Mouse (Mus musculus) hindbrain, embryonic 13.5 days (tissue): ENCODE measurements at regions not wholly inside any gene's neighbourhood (a gene's known extent, or its start where the extent isn't known, plus 50 kb on each side); places are given as distances from the start of the nearest gene placed in this dataset.

Experiments used
- ATAC-seq: fragments of 200-750 bp; cut with Nextera tagmentation; 2 replicates; pipeline ENCODE4 v1.8.0; 2017; ENCODE audit warnings: moderate TSS enrichment; ENCODE audit not compliant: low FRiP score
- H3K27ac ChIP-seq: fragments of 300-500 bp; sonication (generic); 2 replicates; pipeline ENCODE4 v1.5.1; 2015; ENCODE audit warnings: inconsistent platforms, mild to moderate bottlenecking, moderate library complexity
- H3K27me3 ChIP-seq: fragments of 300-500 bp; sonication (generic); 2 replicates; pipeline ENCODE4 v1.6.1; 2015; ENCODE audit warnings: mild to moderate bottlenecking, inconsistent platforms
- H3K36me3 ChIP-seq: fragments of 300-500 bp; sonication (generic); 2 replicates; pipeline ENCODE4 v1.6.1; 2015; ENCODE audit warnings: mild to moderate bottlenecking, inconsistent platforms
- H3K4me1 ChIP-seq: fragments of 300-500 bp; sonication (generic); replicated peaks from 2 replicates; pipeline ENCODE4 v1.6.1; 2015; ENCODE audit warnings: inconsistent platforms
- H3K4me2 ChIP-seq: fragments of 300-500 bp; sonication (generic); 2 replicates; pipeline ENCODE4 v1.6.1; 2015; ENCODE audit warnings: inconsistent platforms, mild to moderate bottlenecking, moderate library complexity
- H3K4me3 ChIP-seq: fragments of 300-500 bp; sonication (generic); 2 replicates; pipeline ENCODE4 v1.5.1; 2015; ENCODE audit warnings: mild to moderate bottlenecking, inconsistent platforms
- H3K9ac ChIP-seq: fragments of 300-500 bp; sonication (generic); 2 replicates; pipeline ENCODE4 v1.6.1; 2015; ENCODE audit warnings: mild to moderate bottlenecking, inconsistent platforms
- H3K9me3 ChIP-seq: fragments of 300-500 bp; sonication (generic); 2 replicates; pipeline ENCODE4 v1.6.1; 2016; ENCODE audit warnings: inconsistent platforms
- WGBS: fragments of 180-500 bp; shearing (Covaris S2); methylation state at CpG from one replicate; pipeline ENCODE4 v1.1.7; 2015; 5-methylcytosine and 5-hydroxymethylcytosine counted together

GRCm38 (mm10) chr12:52390242-52390641, 113.5 kb upstream of the Arhgap5 start:
- no peak for ATAC-seq
- H3K27ac ChIP-seq = no peak overlapping the region
- no peak overlapping the region for H3K4me3 ChIP-seq
- no peaks in the 10 kb centered on the region for H3K36me3 ChIP-seq
- no peak overlapping the region for H3K4me2 ChIP-seq
- no peaks in the 10 kb centered on the region for H3K27me3 ChIP-seq
- H3K9me3 ChIP-seq = no peaks in the 10 kb centered on the region
- peaks cover 25% of the 10 kb centered on the region for H3K4me1 ChIP-seq
- 44% methylated on average over 4 of the region's 4 CpGs for WGBS
- no peak overlapping the region for H3K9ac ChIP-seq

DNA sequence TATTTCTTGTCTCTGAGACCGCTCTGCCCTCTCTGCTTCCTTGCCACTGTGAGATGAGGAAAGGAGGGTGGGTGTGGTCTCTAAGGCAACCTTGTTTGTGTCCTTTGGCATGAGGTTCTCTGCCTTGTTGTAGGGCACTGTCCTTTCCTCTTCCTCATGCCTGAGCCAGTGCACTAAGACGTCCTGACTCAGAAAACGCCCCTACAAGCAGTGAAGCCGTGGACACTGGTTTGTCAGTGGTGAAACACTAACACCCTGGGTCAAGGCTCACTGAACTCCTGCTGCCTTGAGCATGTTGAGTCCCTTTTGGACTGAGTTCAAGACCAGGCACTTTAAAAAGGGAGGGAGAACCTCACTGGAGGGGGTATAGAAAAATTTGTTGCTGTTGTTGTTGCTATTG, 111.1 kb upstream of the Arhgap5 start:
- Histone ChIP-seq H3K4me1 (peaks cover 43% of the 10 kb centered on the region), H3K27me3 (no peaks in the 10 kb centered on the region), H3K4me2 (no peak overlapping the region), H3K9me3 (no peaks in the 10 kb centered on the region), H3K4me3 (no peak overlapping the region), H3K9ac (no peak overlapping the region), H3K36me3 (no peaks in the 10 kb centered on the region), H3K27ac (no peak overlapping the region)
- 74% methylated on average over 4 of the region's 4 CpGs for WGBS
- ATAC-seq = no peak

- Histone ChIP-seq H3K9ac (no peak overlapping the region), H3K4me3 (no peak overlapping the region), H3K36me3 (no peaks in the 10 kb centered on the region), H3K27ac (no peak overlapping the region; the same call in 1 of the 2 replicates), H3K4me2 (no peak overlapping the region), H3K27me3 (no peaks in the 10 kb centered on the region), H3K4me1 (peaks cover 45% of the 10 kb centered on the region), H3K9me3 (no peaks in the 10 kb centered on the region)
- 68% methylated on average over 15 of the region's 15 CpGs for WGBS
- ATAC-seq = peak; percentile 33; the same call in 1 of the 2 replicates
These were observed 109.6 kb upstream of the Arhgap5 start for GRCm38 (mm10) chr12:52393981-52394718.

DNA sequence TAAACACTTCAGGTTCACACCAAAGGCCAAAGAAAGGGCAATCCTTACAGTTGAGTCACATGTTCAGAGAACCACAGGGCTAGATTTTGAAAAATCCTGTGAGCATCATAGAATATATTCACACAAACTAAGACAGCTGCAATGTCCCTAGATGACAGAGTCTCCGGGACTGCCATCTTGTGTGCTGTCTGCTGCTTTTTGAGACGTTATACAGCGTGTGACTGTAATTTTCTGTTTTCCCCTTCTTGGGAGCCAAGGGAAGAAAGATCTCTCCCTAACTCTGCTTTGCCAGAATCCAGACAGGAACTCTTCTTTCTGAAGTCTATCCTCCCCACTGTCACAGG, 109.1 kb upstream of the Arhgap5 start:
- WGBS = 87% methylated on average over 3 of the region's 3 CpGs
- no peak overlapping the region; the same call in 1 of the 2 replicates for H3K27ac ChIP-seq
- no peak overlapping the region for H3K4me2 ChIP-seq

GRCm38 (mm10) chr12:52395111-52395510, 108.7 kb upstream of the Arhgap5 start:
- 48% methylated on average over 4 of the region's 4 CpGs for WGBS
- no peak overlapping the region; the same call in 1 of the 2 replicates for H3K27ac ChIP-seq

More for the DNA sequence above, 109.1 kb upstream of the Arhgap5 start:
- Histone ChIP-seq H3K4me3 (no peak overlapping the region), H3K9ac (no peak overlapping the region), H3K36me3 (no peaks in the 10 kb centered on the region), H3K27me3 (no peaks in the 10 kb centered on the region), H3K4me1 (peaks cover 40% of the 10 kb centered on the region), H3K9me3 (no peaks in the 10 kb centered on the region)
- ATAC-seq = no peak

GRCm38 (mm10) chr12:52396178-52396841, 107.5 kb upstream of the Arhgap5 start:
- ATAC-seq = peak; percentile 44; the same call in 1 of the 2 replicates
- H3K9me3 ChIP-seq = no peaks in the 10 kb centered on the region
- H3K4me2 ChIP-seq = no peak overlapping the region
- H3K9ac ChIP-seq = no peak overlapping the region
- 56% methylated on average over 14 of the region's 14 CpGs for WGBS
- H3K36me3 ChIP-seq = no peaks in the 10 kb centered on the region
- peaks cover 35% of the 10 kb centered on the region for H3K4me1 ChIP-seq
- no peak overlapping the region for H3K4me3 ChIP-seq
- no peaks in the 10 kb centered on the region for H3K27me3 ChIP-seq
- H3K27ac ChIP-seq = 0 out of 2 replicates have a peak overlapping the region, but pooled peaks have one; percentile 12

More at GRCm38 (mm10) chr12:52395111-52395510, 108.7 kb upstream of the Arhgap5 start:
- H3K27me3 ChIP-seq = no peaks in the 10 kb centered on the region
- no peak overlapping the region for H3K4me3 ChIP-seq
- H3K4me1 ChIP-seq = peaks cover 38% of the 10 kb centered on the region
- H3K36me3 ChIP-seq = no peaks in the 10 kb centered on the region
- no peak overlapping the region for H3K9ac ChIP-seq
- no peak for ATAC-seq
- H3K9me3 ChIP-seq = no peaks in the 10 kb centered on the region
- no peak overlapping the region for H3K4me2 ChIP-seq

DNA sequence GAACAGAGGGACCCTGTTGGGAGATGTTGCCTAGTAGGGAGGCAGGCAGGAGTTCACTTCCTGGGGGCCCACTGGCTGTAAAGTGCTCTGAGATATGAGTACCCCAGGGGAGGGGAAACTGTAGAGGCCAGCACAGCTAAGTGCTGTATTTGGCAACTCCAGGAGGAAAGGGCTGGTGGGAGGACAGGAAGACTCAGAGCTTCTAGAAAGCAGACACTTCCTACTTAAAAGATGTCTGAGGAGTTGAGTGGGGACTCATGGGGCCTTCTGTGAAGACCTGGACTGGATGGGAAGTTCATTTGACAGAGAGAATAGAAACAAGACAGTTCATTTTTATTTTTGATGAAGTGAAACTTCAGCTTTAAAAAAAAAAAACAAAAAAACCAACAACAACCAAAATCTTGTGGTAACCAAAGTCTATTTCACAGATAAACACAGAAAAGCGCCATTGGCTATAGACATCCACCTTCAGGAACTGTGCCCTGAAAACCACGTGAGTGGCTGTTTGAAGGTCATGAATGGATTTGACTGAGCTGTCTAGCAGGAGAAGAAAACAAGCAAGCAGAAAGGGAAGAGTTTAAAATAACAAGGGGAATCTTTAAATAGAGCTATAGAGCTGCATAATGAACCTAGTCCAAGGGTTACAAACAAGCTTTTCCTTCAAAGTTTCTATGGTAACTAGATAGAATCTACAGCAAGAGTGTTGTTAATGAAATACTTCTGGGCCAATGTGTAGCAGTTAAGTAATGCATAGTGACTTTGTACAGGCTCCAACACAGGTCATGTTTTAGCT, 105.9 kb upstream of the Arhgap5 start:
- Histone ChIP-seq H3K27ac (no peak overlapping the region), H3K4me2 (no peak overlapping the region), H3K4me1 (peaks cover 35% of the 10 kb centered on the region), H3K4me3 (no peak overlapping the region), H3K9ac (no peak overlapping the region), H3K9me3 (no peaks in the 10 kb centered on the region), H3K27me3 (no peaks in the 10 kb centered on the region), H3K36me3 (no peaks in the 10 kb centered on the region)
- WGBS = 45% methylated on average over 2 of the region's 2 CpGs
- ATAC-seq = no peak

DNA sequence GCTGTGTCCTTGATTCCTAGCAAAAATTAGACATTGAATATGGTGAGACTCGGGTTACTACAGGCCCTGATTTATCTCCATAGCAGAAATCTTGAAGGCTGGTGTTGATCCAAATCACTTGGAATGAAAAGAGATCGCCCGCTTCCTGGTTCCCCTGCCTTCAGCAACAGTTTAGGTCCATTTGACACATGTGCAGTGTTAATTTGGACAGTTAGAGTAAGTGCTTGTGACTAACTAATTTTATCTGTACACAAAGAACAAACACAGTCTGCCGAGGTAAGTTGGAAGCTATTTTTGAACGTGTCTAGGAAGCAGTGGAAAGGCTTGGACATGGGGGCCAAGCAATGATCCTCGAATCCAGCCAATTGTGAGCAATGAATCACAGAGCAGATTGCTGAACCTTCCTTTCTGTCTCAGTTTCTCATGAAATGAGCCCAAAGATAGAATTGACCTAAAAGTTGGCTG, 105.2 kb upstream of the Arhgap5 start:
- Histone ChIP-seq H3K27me3 (no peaks in the 10 kb centered on the region), H3K27ac (no peak overlapping the region), H3K9ac (no peak overlapping the region), H3K4me3 (no peak overlapping the region), H3K36me3 (no peaks in the 10 kb centered on the region), H3K9me3 (no peaks in the 10 kb centered on the region), H3K4me1 (peaks cover 35% of the 10 kb centered on the region), H3K4me2 (no peak overlapping the region)
- 81% methylated on average over 6 of the region's 6 CpGs for WGBS
- no peak for ATAC-seq

GRCm38 (mm10) chr12:52400099-52400498, 103.7 kb upstream of the Arhgap5 start:
- H3K27ac ChIP-seq = no peak overlapping the region
- no peak overlapping the region for H3K4me2 ChIP-seq
- H3K27me3 ChIP-seq = no peaks in the 10 kb centered on the region
- H3K4me1 ChIP-seq = peaks cover 21% of the 10 kb centered on the region
- H3K9me3 ChIP-seq = no peaks in the 10 kb centered on the region
- no peak overlapping the region for H3K9ac ChIP-seq
- no peak overlapping the region for H3K4me3 ChIP-seq
- no peak for ATAC-seq
- H3K36me3 ChIP-seq = no peaks in the 10 kb centered on the region
- WGBS = 77% methylated on average over 3 of the region's 3 CpGs

DNA sequence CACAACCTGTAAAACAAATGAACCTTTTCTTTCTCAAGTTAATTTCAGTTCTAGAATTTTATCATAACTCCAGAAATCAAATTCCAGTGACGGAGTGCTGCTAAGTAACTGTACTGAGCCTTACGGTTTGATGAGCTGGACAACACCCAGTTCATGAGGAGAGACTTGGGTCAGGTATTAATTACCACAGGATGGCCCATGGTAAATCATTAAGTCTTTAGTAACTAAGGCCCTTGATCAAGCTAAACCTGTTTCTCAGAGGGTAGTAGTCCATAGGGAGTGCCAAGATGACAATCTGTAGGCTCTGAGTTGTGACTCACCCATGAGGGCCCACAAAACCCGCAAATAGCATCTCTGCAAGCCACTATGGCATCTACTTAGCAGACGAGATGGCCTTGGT, 101.1 kb upstream of the Arhgap5 start:
- Histone ChIP-seq H3K27me3 (no peaks in the 10 kb centered on the region), H3K9me3 (no peaks in the 10 kb centered on the region), H3K36me3 (no peaks in the 10 kb centered on the region), H3K4me2 (no peak overlapping the region), H3K9ac (no peak overlapping the region), H3K27ac (no peak overlapping the region), H3K4me3 (no peak overlapping the region), H3K4me1 (0 out of 2 replicates have a peak, but pooled peaks cover under 1% of the 10 kb centered on the region)
- WGBS = 95% methylated on average over 4 of the region's 4 CpGs
- ATAC-seq = no peak

DNA sequence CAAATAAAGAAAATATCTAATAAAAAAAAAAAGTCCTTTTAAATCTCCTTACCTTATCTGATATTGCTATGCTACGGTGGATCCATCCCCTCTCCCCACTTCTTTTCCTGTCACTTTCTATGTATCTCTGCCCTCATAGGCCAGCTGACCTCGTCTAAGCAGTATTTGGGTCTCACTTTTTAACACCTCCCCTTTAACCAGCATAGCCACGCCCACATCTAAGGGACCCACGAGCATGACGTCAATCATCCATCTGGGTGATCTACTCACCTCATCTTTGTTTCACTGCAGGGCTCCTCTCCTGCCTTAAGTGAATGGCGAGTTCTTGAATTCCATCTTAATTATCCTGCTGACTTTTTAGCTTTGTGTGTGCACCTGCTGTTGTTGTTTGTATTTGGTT, 97.4 kb upstream of the Arhgap5 start:
- Histone ChIP-seq H3K4me1 (no peaks in the 10 kb centered on the region), H3K9ac (no peak overlapping the region), H3K9me3 (no peaks in the 10 kb centered on the region), H3K27me3 (no peaks in the 10 kb centered on the region), H3K4me3 (no peak overlapping the region), H3K27ac (no peak overlapping the region), H3K36me3 (no peaks in the 10 kb centered on the region), H3K4me2 (no peak overlapping the region)
- 79% methylated on average over 6 of the region's 6 CpGs for WGBS
- no peak for ATAC-seq

DNA sequence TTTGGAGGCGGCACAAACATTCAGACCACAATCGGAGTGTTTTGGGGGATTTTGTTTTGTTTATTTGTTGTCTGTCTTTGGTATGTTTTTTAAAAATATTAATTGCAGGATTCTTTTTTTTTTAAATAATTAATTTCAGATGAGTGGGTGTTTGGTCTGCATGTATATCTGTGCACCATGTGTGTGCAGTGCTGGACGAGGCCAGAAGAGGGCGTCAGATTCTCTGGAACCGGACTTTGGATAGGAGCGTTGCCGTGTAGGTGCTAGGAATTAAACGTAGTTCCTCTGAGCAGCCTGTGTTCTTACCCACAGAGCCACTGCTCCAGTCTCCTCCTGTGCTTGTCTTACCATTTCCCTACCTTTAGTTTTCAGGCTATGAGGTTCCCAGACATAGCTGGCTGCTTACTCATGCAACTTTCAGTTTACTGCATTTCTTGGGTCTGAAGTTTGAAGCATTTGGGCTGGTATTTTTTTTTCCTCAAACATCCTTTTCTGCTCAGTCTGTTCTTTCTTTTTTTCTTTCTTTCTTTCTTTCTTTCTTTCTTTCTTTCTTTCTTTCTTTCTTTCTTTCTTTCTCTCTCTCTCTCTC, 95.4 kb upstream of the Arhgap5 start:
- peaks cover 6% of the 10 kb centered on the region for H3K4me1 ChIP-seq
- no peak overlapping the region for H3K4me2 ChIP-seq
- no peak overlapping the region for H3K4me3 ChIP-seq
- H3K36me3 ChIP-seq = no peaks in the 10 kb centered on the region
- H3K9me3 ChIP-seq = no peaks in the 10 kb centered on the region
- no peak for ATAC-seq
- WGBS = 90% methylated on average over 8 of the region's 8 CpGs
- no peaks in the 10 kb centered on the region for H3K27me3 ChIP-seq
- H3K27ac ChIP-seq = no peak overlapping the region
- no peak overlapping the region for H3K9ac ChIP-seq
